Mouse (Mus musculus) stomach, postnatal 0 days (tissue): Measurements from ENCODE around the gene Casp1. TPM values are rescaled to one million over a fixed set of nuclear protein-coding genes. Genes with fewer than 3 reads are reported as not detected.

Source experiments
- ATAC-seq: fragments of 200-750 bp; cut with Nextera tagmentation; 2 replicates; pipeline ENCODE4 v1.8.0; 2017; ENCODE audit not compliant: low FRiP score, low TSS enrichment
- DNase-seq: peaks from one replicate; pipeline ENCODE4 v3.0.0-alpha.2; 2016; ENCODE audit warnings: low spot score
- H3K27ac ChIP-seq: fragments of 300-500 bp; sonication (generic); replicated peaks from 2 replicates; pipeline ENCODE4 v1.5.1; 2014; ENCODE audit warnings: mild to moderate bottlenecking, control low read depth
- H3K27me3 ChIP-seq: fragments of 300-500 bp; sonication (generic); 2 replicates; pipeline ENCODE4 v1.6.1; 2014; ENCODE audit warnings: low read length; ENCODE audit not compliant: control insufficient read depth, insufficient read depth
- H3K36me3 ChIP-seq: fragments of 300-500 bp; sonication (generic); 2 replicates; pipeline ENCODE4 v1.6.1; 2014; ENCODE audit warnings: low read length, mixed read lengths; ENCODE audit not compliant: control insufficient read depth, insufficient read depth
- H3K4me1 ChIP-seq: fragments of 300-500 bp; sonication (generic); replicated peaks from 2 replicates; pipeline ENCODE4 v1.6.1; 2014; ENCODE audit warnings: antibody characterized with exemption; ENCODE audit not compliant: control insufficient read depth, insufficient read depth
- H3K4me2 ChIP-seq: fragments of 300-500 bp; sonication (generic); replicated peaks from 2 replicates; pipeline ENCODE4 v1.6.1; 2014; ENCODE audit warnings: low read depth, mild to moderate bottlenecking, control low read depth, moderate library complexity
- H3K4me3 ChIP-seq: fragments of 300-500 bp; sonication (generic); 2 replicates; pipeline ENCODE4 v1.5.1; 2014; ENCODE audit warnings: low read depth, low read length, control low read depth
- H3K9ac ChIP-seq: fragments of 300-500 bp; sonication (generic); 2 replicates; pipeline ENCODE4 v1.6.1; 2014; ENCODE audit warnings: mild to moderate bottlenecking, low read length, control low read depth, mixed read lengths
- H3K9me3 ChIP-seq: fragments of 300-500 bp; sonication (generic); 2 replicates; pipeline ENCODE4 v1.6.1; 2016; ENCODE audit warnings: low read length; ENCODE audit not compliant: control insufficient read depth
- CTCF ChIP-seq: IDR thresholded peaks from 2 replicates; pipeline ENCODE4 v1.5.1; 2016; ENCODE audit warnings: antibody characterized with exemption, low read depth, mild to moderate bottlenecking, moderate library complexity
- EP300 ChIP-seq: optimal IDR thresholded peaks from 2 replicates; pipeline ENCODE3; 2016; ENCODE audit warnings: antibody characterized with exemption
- WGBS: fragments of 180-500 bp; shearing (Covaris S2); extraction: QIAGEN DNeasy Blood & Tissue Kit; methylation state at CpG from one replicate; pipeline ENCODE4 v1.1.7; 2014; 5-methylcytosine and 5-hydroxymethylcytosine counted together
- polyA plus RNA-seq: library from polyadenylated mRNA; unstranded; fragments of >200 nt; fragmentation: Nextera tagmentation; extraction: Ambion mirVana; gene quantifications from 2 replicates; pipeline ENCODE4 v1.2.1, GENCODE M21; 2015

The Casp1 gene
- polyA plus RNA-seq, 1 experiment from 2014 or later = 2.2 TPM

DNA sequence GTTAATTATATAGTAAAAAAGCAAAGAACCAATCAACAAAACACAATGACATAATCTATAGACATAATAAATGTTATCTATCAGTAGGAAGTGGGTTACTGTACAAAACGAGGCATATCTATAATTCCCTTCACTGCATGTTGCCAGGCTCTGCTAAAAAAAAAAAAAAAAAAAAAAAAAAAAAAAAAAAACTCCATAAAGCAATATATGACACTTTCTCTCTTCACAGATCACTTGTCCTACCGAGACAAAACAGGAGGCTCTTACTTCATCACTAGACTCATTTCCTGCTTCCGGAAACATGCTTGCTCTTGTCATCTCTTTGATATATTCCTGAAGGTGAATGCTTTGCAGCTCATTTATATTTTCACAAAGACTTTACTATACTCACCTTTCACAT, 29.9 kb downstream of the Casp1 start:
- Histone ChIP-seq H3K4me1 (no peaks in the 10 kb centered on the region), H3K27ac (no peak overlapping the region), H3K27me3 (no peaks in the 10 kb centered on the region), H3K9ac (no peak overlapping the region), H3K4me2 (no peak overlapping the region), H3K9me3 (no peaks in the 10 kb centered on the region), H3K4me3 (no peak overlapping the region), H3K36me3 (no peaks in the 10 kb centered on the region)
- ATAC-seq (no peak), DNase-seq (no peak)
- 67% methylated on average over 3 of the region's 3 CpGs for WGBS
- TF ChIP-seq CTCF (no peak), EP300 (no peak)

DNA sequence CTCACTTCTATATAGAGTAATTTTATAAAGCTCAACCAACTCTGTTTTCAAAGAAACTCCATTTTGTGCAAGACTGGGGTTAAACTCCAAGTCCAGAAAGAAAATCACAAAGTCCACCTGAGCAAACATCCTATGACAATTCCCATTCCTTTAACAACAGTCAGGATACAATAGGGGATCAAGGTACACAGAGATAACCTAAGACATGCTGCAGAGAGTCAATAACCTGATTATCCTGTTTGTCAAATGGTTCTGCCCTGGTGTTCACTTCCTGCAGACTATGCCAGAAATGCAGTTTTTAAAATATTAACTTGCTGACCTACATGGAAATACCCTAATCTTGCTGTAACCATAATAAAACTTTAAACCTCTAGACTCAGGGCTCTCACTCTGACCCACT, 34.1 kb downstream of the Casp1 start:
- Histone ChIP-seq H3K27ac (no peak overlapping the region), H3K27me3 (no peaks in the 10 kb centered on the region), H3K4me1 (no peaks in the 10 kb centered on the region), H3K4me3 (no peak overlapping the region), H3K9ac (no peak overlapping the region), H3K36me3 (no peaks in the 10 kb centered on the region), H3K9me3 (no peaks in the 10 kb centered on the region), H3K4me2 (no peak overlapping the region)
- no peak for DNase-seq
- ATAC-seq = no peak
- TF ChIP-seq EP300 = no peak
- no peak for TF ChIP-seq CTCF

DNA sequence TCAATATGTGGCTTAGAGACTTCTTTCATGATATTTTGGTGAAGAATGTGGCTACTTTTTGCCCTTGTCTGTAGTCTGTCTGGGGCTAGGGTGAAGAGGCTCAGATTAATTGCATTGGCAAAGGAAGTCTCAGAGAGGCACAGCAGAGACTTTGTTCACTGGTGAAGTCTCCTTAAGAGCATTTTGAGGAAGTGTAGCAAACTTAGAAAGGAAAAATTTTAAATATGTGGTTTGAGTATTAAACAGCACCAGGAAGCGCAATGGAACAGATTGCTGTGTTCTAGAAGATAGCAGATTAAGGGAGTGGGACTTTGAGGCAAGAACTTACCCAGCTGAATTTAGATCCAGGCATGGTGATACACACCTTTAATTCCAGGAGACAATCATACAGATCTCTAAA, 35.1 kb downstream of the Casp1 start:
- 97% methylated on average over 1 of the region's 1 CpGs for WGBS
- no peak overlapping the region for H3K4me2 ChIP-seq
- no peaks in the 10 kb centered on the region for H3K9me3 ChIP-seq
- H3K27ac ChIP-seq = no peak overlapping the region
- H3K36me3 ChIP-seq = no peaks in the 10 kb centered on the region
- DNase-seq = no peak
- ATAC-seq = no peak
- H3K27me3 ChIP-seq = no peaks in the 10 kb centered on the region
- no peak overlapping the region for H3K4me3 ChIP-seq
- no peaks in the 10 kb centered on the region for H3K4me1 ChIP-seq
- TF ChIP-seq EP300 (no peak), CTCF (no peak)
- no peak overlapping the region for H3K9ac ChIP-seq

DNA sequence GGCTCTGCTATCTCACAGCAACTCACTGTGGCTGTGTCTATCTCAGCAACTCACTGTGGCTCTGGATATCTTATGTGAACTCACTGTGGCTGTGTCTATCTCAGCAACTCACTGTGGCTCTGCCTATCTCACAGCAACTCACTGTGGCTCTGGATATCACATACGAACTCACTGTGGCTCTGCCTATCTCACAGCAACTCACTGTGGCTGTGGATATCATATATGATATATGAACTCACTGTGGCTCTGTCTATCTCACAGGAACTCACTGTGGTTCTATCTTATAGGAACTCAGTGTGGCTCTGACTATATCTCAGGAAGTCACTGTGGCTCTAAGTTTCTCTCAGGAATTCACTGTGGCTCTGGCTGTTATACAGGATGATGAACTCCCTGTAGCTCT, 44.8 kb downstream of the Casp1 start:
- ATAC-seq (no peak), DNase-seq (no peak)
- Histone ChIP-seq H3K36me3 (no peaks in the 10 kb centered on the region), H3K9ac (no peak overlapping the region), H3K4me3 (no peak overlapping the region), H3K4me2 (no peak overlapping the region), H3K27ac (no peak overlapping the region), H3K27me3 (no peaks in the 10 kb centered on the region), H3K4me1 (no peaks in the 10 kb centered on the region), H3K9me3 (no peaks in the 10 kb centered on the region)
- 77% methylated on average over 1 of the region's 1 CpGs for WGBS
- TF ChIP-seq EP300 (no peak), CTCF (no peak)

DNA sequence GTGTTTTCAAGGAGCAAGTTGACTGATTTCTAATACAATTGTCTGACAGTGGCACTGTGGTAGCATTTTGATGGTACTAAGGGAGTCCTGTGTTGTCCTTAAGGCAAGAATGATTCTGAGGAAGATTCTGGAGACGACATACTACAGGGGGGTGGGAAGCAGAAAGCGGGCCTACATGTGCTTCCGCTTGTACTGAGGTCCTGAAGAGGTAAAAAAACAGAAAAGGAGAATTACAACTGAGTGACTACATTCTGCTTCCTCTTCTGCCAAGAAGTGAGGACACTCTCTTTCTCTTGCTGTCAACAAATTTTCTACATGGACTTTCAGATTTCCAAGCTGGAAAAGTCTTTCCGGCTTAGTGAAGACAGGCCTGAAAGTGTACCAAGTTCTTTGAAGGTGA, 45.8 kb downstream of the Casp1 start:
- no peak for ATAC-seq

DNA sequence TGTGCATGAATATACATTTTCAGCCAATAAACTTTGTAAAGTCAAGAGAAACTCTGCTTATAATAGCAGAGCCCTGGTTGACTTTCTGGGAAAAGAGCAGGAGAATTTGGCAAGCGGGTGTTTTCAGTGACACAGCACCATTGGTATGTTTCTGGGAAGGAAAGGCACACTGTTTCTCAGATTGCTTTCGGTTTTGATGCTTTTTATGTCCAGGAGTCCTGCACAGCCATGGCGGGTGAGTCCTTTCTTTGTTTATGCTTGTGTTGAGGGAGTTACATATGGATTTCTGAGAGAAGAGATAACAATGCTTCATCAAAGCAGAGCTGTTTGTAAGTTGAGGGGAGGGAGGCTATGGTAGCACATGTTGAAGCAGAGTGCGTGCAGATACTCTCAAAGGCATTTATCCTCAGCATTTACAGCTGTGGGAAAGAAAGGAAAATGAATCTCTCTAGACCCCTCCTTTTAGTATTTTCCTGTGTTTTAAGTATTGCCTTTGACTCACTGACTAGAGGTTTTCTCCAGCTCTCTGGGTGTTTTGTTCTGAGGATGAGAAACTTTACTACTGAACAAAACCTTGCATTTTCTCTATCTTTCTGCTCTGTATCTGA, 47.1 kb downstream of the Casp1 start, which contains the start of gene Casp12:
Gene Casp12 (plus strand): TSS at position 140 of the 608 bp plus-strand sequence.
- peak within 1 kb of the TSS; percentile 2; the same call in 1 of the 2 replicates for H3K9ac ChIP-seq
- peak; percentile 14 for DNase-seq
- TF ChIP-seq EP300 = no peak
- no peak for TF ChIP-seq CTCF
- WGBS = 24% methylated on average over 4 of the region's 4 CpGs
- no peaks in the 10 kb centered on the region for H3K27me3 ChIP-seq
- peak; percentile 45; the same call in 1 of the 2 replicates for ATAC-seq
- no peaks in the 10 kb centered on the region for H3K9me3 ChIP-seq
- peak within 1 kb of the TSS; percentile 88 for H3K27ac ChIP-seq
- H3K4me1 ChIP-seq = no peaks in the 10 kb centered on the region
- peak within 1 kb of the TSS; percentile 44 for H3K4me2 ChIP-seq
- H3K36me3 ChIP-seq = no peaks in the 10 kb centered on the region
- peak within 1 kb of the TSS; percentile 40 for H3K4me3 ChIP-seq

More for the DNA sequence above, 45.8 kb downstream of the Casp1 start:
- WGBS = 86% methylated on average over 4 of the region's 4 CpGs
- no peaks in the 10 kb centered on the region for H3K4me1 ChIP-seq
- DNase-seq = no peak
- TF ChIP-seq EP300 (no peak), CTCF (no peak)
- H3K4me3 ChIP-seq = no peak overlapping the region
- H3K27ac ChIP-seq = no peak overlapping the region
- H3K9ac ChIP-seq = no peak overlapping the region
- no peaks in the 10 kb centered on the region for H3K27me3 ChIP-seq
- no peaks in the 10 kb centered on the region for H3K36me3 ChIP-seq
- no peak overlapping the region for H3K4me2 ChIP-seq
- no peaks in the 10 kb centered on the region for H3K9me3 ChIP-seq
